Mouse (Mus musculus) embryonic facial prominence, embryonic 10.5 days (tissue): Measurements from ENCODE around the gene Gm20716. TPM values are rescaled to one million over a fixed set of nuclear protein-coding genes. Genes with fewer than 3 reads are reported as not detected.
"Not testable (repeated sequence)": the region's sequence is repeated elsewhere in the genome, so short reads cannot be mapped to it uniquely, and the experiment has no call there.

Experiments used
- DNase-seq: peaks from one replicate; pipeline ENCODE4 v3.0.0-alpha.2; 2017; ENCODE audit warnings: low spot score
- H3K27ac ChIP-seq: fragments of 300-500 bp; sonication (generic); replicated peaks from 2 replicates; pipeline ENCODE4 v1.5.1; 2016; ENCODE audit warnings: mild to moderate bottlenecking
- H3K27me3 ChIP-seq: fragments of 300-500 bp; sonication (generic); replicated peaks from 2 replicates; pipeline ENCODE4 v1.6.1; 2016; ENCODE audit warnings: low read depth, mild to moderate bottlenecking; ENCODE audit not compliant: poor library complexity, severe bottlenecking
- H3K36me3 ChIP-seq: fragments of 300-500 bp; sonication (generic); replicated peaks from 2 replicates; pipeline ENCODE4 v1.6.1; 2016; ENCODE audit warnings: mild to moderate bottlenecking, moderate library complexity
- H3K4me1 ChIP-seq: fragments of 300-500 bp; sonication (generic); 2 replicates; pipeline ENCODE4 v1.6.1; 2016
- H3K4me3 ChIP-seq: fragments of 300-500 bp; sonication (generic); 2 replicates; pipeline ENCODE4 v1.5.1; 2016; ENCODE audit warnings: mild to moderate bottlenecking, moderate library complexity
- H3K9me3 ChIP-seq: fragments of 300-500 bp; sonication (generic); 2 replicates; pipeline ENCODE4 v1.6.1; 2016; ENCODE audit warnings: mild to moderate bottlenecking
- WGBS: fragments of 180-500 bp; shearing (Covaris S2); methylation state at CpG from one replicate; pipeline ENCODE4 v1.1.7; 2016; 5-methylcytosine and 5-hydroxymethylcytosine counted together
- polyA plus RNA-seq: library from polyadenylated mRNA; unstranded; fragments of >200 nt; fragmentation: Nextera tagmentation; extraction: Ambion mirVana; gene quantifications from 2 replicates; pipeline ENCODE4 v1.2.1, GENCODE M21; 2016

Gm20716 gene
- polyA plus RNA-seq, 1 experiment from 2014 or later: 20.7 TPM

DNA sequence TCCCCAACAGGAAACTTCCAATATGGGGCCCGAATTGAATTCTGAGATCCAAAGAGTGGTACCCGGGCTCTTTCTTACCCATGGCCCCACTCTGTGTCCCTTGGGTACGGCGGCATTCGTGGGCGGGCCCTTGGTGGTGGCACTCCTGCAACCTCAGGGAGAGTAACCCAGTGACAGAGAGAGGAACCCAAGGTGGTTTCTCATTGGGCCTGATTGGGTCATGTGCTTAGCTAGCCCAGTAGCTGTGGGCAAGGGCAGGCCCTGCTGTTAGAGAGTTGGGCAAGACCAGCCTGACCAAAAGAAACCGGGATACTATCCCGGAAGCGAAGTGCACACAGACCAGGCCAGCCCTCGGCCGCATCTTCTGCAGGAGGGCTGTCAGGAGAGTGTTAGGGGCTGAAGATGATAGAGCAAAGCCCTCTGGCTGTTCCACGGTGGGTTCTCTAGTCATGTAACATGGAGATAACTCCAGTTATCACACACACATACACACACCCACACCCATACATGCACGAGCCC, 59.9 kb downstream of the Gm20716 start:
- DNase-seq: peak; percentile 61
- Histone ChIP-seq H3K36me3 (peaks cover 8% of the 10 kb centered on the region), H3K27me3 (no peaks in the 10 kb centered on the region), H3K9me3 (no peaks in the 10 kb centered on the region), H3K4me1 (peaks cover 50% of the 10 kb centered on the region), H3K27ac (peak overlapping the region; percentile 88), H3K4me3 (peak overlapping the region; percentile 43)
- WGBS: 10% methylated on average over 13 of the region's 13 CpGs

DNA sequence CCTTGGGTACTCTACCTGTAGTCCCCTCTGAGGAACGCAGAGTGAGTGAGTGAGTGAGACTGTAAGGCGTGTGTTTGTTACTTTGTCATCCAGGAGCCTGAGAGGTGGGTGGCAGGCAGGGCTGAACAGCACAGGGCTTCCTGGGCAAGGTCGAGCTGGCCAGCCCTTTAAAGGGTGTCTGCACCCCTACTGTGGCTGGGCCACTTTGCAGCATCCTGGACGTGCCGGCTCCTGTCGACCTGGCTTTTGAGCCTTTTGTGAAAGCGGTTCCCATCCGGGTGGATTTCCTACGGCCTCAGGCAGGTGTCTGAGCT, 60.4 kb downstream of the Gm20716 start:
- WGBS: under 1% methylated on average over 9 of the region's 9 CpGs
- H3K36me3 ChIP-seq: peaks cover 4% of the 10 kb centered on the region
- peak overlapping the region; percentile 88 for H3K27ac ChIP-seq
- DNase-seq: no peak
- H3K4me3 ChIP-seq: peak overlapping the region; percentile 43
- H3K9me3 ChIP-seq: no peaks in the 10 kb centered on the region
- H3K27me3 ChIP-seq: no peaks in the 10 kb centered on the region
- H3K4me1 ChIP-seq: peaks cover 50% of the 10 kb centered on the region

DNA sequence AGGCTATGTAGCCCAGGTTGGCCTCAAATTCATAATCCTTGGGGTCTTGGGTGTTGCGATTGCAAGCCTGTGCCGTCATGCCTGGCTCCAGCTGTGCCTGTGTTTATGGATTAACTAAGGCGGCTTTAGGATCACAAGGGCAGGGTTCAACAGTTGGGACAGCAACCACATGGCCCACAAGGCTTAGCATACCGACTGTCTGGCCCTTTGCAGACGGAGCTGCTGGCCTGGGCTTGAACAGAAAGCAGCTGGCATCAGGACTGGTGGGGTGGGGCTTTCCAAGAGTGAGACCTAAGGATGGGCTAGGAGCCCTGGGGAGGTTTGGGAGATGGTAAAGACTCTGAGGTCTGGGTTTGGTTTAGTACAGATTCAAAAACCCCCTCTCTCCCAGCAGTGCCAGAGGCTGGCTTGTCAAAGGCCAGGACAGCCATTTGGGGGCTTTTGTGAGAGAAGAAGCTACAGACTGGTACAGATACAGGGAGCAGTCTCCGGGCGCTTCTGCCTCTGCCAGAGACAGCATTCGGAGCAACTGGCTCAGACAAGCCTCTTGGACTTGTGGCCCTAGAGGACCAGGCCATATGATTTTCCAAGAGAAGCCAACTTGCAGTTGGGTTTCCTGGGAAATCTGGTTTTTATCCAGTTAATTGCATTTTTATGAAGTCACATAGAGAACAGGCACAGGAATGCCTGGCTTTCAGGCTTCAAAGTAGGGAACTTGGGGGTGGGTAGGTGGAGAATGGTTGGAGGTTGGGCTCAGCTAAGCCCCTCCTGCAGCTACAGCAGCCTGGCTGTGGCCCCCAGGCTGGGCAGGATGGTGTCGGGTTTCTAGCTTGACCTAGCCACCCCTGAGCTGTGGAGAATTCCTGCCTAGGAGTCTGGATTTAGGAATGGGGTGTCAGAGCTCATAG, 61.0 kb downstream of the Gm20716 start:
- peak overlapping the region; percentile 88 for H3K27ac ChIP-seq
- no peaks in the 10 kb centered on the region for H3K9me3 ChIP-seq
- no peaks in the 10 kb centered on the region for H3K27me3 ChIP-seq
- peak overlapping the region; percentile 43 for H3K4me3 ChIP-seq
- peaks cover 50% of the 10 kb centered on the region for H3K4me1 ChIP-seq
- 25% methylated on average over 9 of the region's 9 CpGs for WGBS
- peaks cover 3% of the 10 kb centered on the region; the same call in 1 of the 2 replicates for H3K36me3 ChIP-seq
- DNase-seq: peak; percentile 88

DNA sequence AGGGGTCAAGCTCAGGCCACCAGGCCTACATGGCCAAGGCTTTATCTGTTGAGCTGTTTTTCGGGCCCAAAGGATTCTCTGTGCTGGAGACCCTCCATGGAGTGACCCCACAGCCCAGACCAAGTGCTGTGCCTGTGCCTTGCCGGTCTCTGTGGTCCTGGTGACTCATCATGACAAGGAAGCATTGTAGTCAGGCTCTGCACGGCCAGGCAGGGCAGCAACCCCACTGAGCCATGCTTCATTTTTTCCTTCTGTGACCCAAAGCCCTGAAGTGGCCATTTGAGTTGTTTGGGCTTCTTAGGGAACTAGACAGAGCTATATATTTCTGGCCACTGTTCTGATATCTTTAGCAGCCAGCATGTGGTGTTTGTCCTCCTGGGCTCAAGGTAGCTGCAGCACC, 62.4 kb downstream of the Gm20716 start:
- no peaks in the 10 kb centered on the region for H3K36me3 ChIP-seq
- DNase-seq: no peak
- H3K4me3 ChIP-seq: no peak overlapping the region
- 46% methylated on average over 3 of the region's 3 CpGs for WGBS
- peak overlapping the region; percentile 88; the same call in 1 of the 2 replicates for H3K27ac ChIP-seq
- H3K27me3 ChIP-seq: no peaks in the 10 kb centered on the region
- H3K4me1 ChIP-seq: peaks cover 50% of the 10 kb centered on the region
- no peaks in the 10 kb centered on the region for H3K9me3 ChIP-seq

DNA sequence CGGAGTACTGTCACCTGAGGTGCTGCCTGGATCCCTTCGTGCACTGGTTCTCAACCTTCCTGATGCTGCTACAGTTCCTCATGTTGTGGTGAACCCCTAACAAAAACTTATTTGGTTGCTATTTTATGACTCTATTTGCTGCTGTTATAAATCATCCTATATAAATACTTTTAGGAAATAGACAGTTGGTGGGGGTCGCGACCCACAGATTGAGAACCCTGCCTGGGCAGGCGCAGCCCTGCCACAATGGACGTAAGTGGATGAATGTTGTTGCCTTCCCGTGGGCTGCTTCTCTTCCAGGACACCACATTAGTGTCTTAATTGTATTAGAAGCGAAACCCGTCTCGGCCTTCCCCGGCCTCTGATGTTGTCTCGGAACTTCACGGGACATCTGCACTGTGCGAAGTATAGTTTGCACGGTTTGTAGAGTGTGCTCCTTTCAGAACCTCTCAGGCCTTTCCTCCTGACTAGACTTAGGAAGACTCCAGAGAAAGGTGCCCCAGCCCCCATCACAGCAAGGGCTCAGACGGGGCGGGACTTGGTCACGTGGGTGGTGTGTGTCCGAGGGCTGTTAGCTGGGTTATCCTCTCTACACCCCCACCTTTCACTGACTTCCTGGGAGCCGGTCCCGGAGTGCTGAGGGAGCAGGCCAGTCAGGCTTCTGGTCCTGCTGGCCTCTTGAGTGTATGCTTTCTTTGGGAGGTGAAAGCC, 63.3 kb downstream of the Gm20716 start:
- peaks cover 7% of the 10 kb centered on the region; the same call in 1 of the 2 replicates for H3K27me3 ChIP-seq
- peaks cover 57% of the 10 kb centered on the region for H3K4me1 ChIP-seq
- no peak for DNase-seq
- no peaks in the 10 kb centered on the region for H3K9me3 ChIP-seq
- H3K27ac ChIP-seq: peak overlapping the region; percentile 88
- 49% methylated on average over 21 of the region's 21 CpGs for WGBS
- H3K4me3 ChIP-seq: no peak overlapping the region
- no peaks in the 10 kb centered on the region for H3K36me3 ChIP-seq

DNA sequence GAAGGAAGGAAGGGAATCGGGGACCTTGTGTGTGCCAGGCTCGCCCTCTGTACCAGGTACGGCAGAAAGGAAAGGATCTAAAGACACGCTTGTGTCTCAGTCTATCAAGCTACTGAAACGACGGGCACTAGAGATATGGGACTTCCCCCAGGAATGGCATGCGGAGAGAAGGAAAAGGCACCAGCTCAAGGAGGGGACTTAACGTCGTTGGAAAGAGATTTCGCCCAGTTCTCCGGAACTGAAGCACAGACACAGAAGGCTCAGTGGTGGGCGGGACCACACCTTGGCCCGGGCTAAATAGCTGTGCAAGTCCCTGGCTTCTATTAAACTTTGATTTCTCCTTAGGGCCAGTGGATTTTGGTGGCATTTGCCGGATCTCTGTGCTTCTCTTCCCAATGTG, 68.2 kb downstream of the Gm20716 start:
- DNase-seq: no peak
- no peaks in the 10 kb centered on the region for H3K9me3 ChIP-seq
- H3K36me3 ChIP-seq: no peaks in the 10 kb centered on the region
- H3K4me3 ChIP-seq: peak overlapping the region; percentile 52
- peaks cover 52% of the 10 kb centered on the region for H3K4me1 ChIP-seq
- H3K27me3 ChIP-seq: peaks cover 54% of the 10 kb centered on the region
- H3K27ac ChIP-seq: peak overlapping the region; percentile 85
- WGBS: 6% methylated on average over 14 of the region's 14 CpGs

DNA sequence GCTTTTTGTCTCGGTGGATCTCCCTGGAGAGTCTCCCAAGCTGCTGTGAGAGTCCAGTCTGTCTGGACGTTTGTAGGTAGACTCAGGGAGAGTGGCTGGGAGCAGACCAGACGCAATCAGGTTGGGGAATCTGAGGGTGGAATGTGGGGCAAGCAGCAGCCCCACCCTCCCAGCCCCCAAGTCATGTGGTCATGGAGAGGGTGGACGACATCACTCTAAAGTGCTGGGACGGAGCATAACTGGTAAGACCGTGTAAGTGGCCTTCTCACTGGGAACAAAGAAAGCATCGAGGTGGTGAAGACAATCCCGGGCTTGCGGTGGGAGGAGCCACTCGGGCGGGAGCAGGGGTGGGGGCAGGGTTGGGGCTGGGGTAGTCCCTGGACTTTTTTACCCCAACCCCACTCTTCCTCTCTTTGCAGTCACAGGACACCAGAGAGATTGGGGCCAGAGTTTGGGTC, 68.6 kb downstream of the Gm20716 start:
- 2% methylated on average over 11 of the region's 11 CpGs for WGBS
- H3K4me1 ChIP-seq: peaks cover 48% of the 10 kb centered on the region
- H3K27me3 ChIP-seq: peaks cover 56% of the 10 kb centered on the region
- H3K4me3 ChIP-seq: peak overlapping the region; percentile 52
- DNase-seq: peak; percentile 68
- no peaks in the 10 kb centered on the region for H3K36me3 ChIP-seq
- H3K9me3 ChIP-seq: no peaks in the 10 kb centered on the region
- peak overlapping the region; percentile 85 for H3K27ac ChIP-seq

DNA sequence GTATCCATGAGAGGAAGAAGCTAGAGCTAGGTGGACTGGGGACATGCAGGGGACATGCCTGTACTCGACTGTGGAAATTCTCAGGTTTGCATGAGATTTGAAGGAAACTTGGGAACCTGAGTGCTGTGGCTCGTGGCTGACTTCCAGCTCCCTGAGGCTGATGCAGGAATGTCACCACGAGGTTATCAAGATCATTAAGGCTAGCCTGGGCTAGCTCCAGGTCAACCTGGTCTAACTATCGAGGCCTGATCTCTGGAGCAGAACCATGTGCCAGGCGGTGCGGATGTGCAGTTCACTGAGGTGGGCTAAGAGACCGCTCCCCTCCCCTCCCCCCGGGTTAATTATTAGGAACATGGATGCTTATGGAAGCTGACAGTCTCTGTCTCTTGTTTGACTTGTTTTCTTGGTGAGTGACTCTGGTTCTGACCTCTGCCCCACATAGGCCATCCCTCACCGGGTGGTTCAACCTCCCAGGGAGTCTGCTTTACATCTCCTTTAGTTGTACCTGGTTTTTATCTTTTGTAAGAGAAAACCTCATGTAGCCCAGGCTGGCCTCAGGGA, 69.7 kb downstream of the Gm20716 start:
- 79% methylated on average over 9 of the region's 9 CpGs for WGBS
- Histone ChIP-seq H3K36me3 (no peaks in the 10 kb centered on the region), H3K9me3 (no peaks in the 10 kb centered on the region), H3K4me3 (no peak overlapping the region), H3K4me1 (peaks cover 47% of the 10 kb centered on the region), H3K27ac (no peak overlapping the region), H3K27me3 (peaks cover 67% of the 10 kb centered on the region)
- no peak for DNase-seq

DNA sequence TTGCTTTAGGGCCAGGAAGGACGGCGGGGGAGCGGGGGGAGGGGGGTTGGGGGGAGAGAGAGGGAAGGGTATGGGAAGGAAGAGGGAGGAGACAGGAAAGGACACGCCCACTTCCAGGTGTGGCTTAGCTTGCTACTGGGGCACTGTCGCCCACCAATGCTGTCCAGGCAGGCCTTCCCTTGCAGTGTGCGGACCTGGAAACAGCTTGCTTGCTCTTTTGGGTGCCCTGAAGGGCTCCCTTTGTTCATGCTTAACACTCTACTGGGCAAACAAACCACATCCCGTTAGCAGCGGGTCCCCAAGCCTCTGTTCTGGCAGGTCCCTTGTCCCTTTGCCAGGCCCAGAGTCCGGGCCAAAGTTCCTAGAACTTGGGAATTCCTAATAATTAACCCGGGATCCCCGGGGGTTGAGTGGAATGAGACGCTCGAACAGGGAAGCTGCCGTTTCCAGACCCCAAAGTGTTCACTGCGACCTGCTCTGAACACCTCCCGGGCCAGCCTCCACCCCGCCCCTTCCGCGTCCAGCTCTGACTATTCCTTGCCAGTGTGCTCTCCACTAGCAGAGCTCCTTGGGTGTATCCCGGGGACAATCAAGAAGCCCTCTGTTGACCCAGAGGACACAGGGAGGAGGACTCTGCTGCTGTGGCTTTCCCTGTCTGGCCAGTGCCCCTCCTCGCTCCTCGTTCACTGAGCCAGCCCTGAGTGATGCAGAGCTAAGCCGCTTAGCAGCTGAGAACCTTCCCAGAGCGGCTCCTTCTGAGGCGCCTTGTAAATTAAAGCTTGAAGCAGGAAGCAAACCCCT, 71.1 kb downstream of the Gm20716 start:
- 2% methylated on average over 25 of the region's 25 CpGs for WGBS
- H3K36me3 ChIP-seq: no peaks in the 10 kb centered on the region
- peaks cover 61% of the 10 kb centered on the region for H3K4me1 ChIP-seq
- peaks cover 69% of the 10 kb centered on the region for H3K27me3 ChIP-seq
- H3K4me3 ChIP-seq: peak overlapping the region; percentile 51
- no peaks in the 10 kb centered on the region for H3K9me3 ChIP-seq
- peak overlapping the region; percentile 81 for H3K27ac ChIP-seq
- DNase-seq: peak; percentile 84

DNA sequence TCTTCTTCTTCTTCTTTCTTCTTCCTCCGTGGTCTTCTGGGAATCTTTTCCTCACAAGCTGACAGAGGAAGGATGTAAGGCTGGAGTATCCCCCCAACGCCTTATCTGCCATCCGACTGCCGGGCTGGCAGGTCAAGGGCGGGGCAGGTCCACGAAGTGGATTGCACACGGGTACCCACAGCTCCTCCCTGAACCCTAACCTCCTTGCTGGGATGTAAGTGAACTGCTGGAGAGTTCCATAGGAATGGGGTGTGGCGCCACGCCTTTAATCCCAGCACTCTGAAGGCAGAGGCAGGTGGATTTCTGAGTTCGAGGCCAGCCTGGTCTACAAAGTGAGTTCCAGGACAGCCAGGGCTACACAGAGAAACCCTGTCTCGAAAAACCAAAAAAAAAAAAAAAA, 72.2 kb downstream of the Gm20716 start:
- Histone ChIP-seq H3K27me3 (peaks cover 69% of the 10 kb centered on the region), H3K4me1 (peaks cover 72% of the 10 kb centered on the region)
- DNase-seq, H3K9me3 ChIP-seq, H3K4me3 ChIP-seq, H3K36me3 ChIP-seq, H3K27ac ChIP-seq: not testable (repeated sequence)
- 50% methylated on average over 10 of the region's 11 CpGs for WGBS

DNA sequence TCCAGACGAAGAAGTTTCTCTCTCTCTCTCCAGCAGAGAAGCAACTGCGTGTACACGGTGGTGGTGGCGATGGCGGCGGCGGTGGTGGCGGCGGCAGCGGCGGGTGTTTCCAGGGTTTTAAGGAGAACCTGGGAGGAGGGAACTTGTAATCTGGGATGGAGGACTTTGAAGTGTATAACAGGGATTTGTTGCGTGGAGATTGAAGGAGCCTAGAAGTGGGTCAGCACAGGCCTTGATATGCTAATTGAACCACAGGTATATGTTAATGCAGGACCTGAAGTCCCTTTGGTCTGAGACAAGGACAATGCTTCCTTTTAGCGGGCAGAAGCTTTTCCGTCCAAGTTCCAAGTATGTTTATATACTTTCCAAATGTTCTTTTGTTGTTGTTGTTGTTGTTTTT, 73.8 kb downstream of the Gm20716 start:
- Histone ChIP-seq H3K27me3 (peaks cover 58% of the 10 kb centered on the region), H3K4me1 (peaks cover 62% of the 10 kb centered on the region), H3K9me3 (no peaks in the 10 kb centered on the region), H3K4me3 (no peak overlapping the region), H3K27ac (no peak overlapping the region), H3K36me3 (no peaks in the 10 kb centered on the region)
- 33% methylated on average over 14 of the region's 14 CpGs for WGBS
- DNase-seq: no peak

DNA sequence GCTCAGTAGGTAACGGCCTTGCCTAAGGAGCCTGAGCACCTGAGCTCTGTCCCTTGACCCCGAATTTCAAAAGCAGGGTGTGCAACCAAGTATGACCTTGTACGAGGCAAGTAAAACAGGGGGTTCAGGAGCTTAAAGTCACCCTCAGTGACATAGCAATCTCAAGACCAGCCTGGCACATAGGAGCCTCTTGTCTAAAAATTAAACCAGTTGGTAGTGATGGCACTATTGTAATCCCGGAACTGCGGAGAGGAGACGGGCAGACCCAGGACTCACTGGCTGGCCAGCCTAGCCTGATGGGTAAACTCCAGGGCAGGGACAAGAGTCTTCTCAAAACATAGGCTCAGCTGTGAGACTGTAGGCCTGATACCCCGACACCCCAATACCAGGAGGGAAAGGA, 74.5 kb downstream of the Gm20716 start:
- H3K9me3 ChIP-seq: no peaks in the 10 kb centered on the region
- no peaks in the 10 kb centered on the region for H3K36me3 ChIP-seq
- peak overlapping the region; percentile 90; the same call in 1 of the 2 replicates for H3K27ac ChIP-seq
- H3K4me3 ChIP-seq: no peak overlapping the region
- H3K27me3 ChIP-seq: peaks cover 51% of the 10 kb centered on the region
- H3K4me1 ChIP-seq: peaks cover 59% of the 10 kb centered on the region
- WGBS: 90% methylated on average over 7 of the region's 7 CpGs
- no peak for DNase-seq
